Mouse (Mus musculus): ENCODE data around the gene Dido1.

GRCm38 (mm10) chr2:180758513-180759263 is 48.9 kb upstream of the Dido1 start:
- TF ChIP-seq TBP (IDR thresholded peaks at IDR 0.05; ENCODE audit: low read depth, low read length) (no peak), ELF1 (IDR thresholded peaks at IDR 0.05; ENCODE audit: low read depth, low read length) (no peak), EP300 (IDR thresholded peaks at IDR 0.05; ENCODE audit: low read depth in 1 of 2, low read length in 2 of 2) (no peak), TCF12 (IDR thresholded peaks at IDR 0.05; ENCODE audit: low read depth, low read length) (no peak), GABPA (IDR thresholded peaks at IDR 0.05; ENCODE audit: low read depth, low read length) (no peak), CTCF (IDR thresholded peaks at IDR 0.05 in 2 of 3, conservative IDR thresholded peaks at IDR 0.05 in 1 of 3; ENCODE audit: control insufficient read depth in 1 of 3, insufficient read depth in 1 of 3, low read depth in 2 of 3, low read length in 3 of 3, poor library complexity in 1 of 3, severe bottlenecking in 1 of 3) (no peak), RCOR1 (IDR thresholded peaks at IDR 0.05; ENCODE audit: low read depth, low read length) (no peak), POLR2A (IDR thresholded peaks at IDR 0.05; ENCODE audit: control insufficient read depth in 1 of 2, insufficient read depth in 1 of 2, low read depth in 1 of 2, low read length in 2 of 2, poor library complexity in 1 of 2) (no peak), ZKSCAN1 (IDR thresholded peaks at IDR 0.05; ENCODE audit: low read depth, low read length) (no peak)
